Mouse (Mus musculus) hindbrain, embryonic 14.5 days (tissue): ENCODE results near the gene Rpl12. TPM values are rescaled to one million over a fixed set of nuclear protein-coding genes. Genes with fewer than 3 reads are reported as not detected.

Experiments used
- ATAC-seq: fragments of 200-750 bp; cut with Nextera tagmentation; 2 replicates; pipeline ENCODE4 v1.8.0; 2017; ENCODE audit warnings: moderate number of reproducible peaks, mild to moderate bottlenecking, moderate TSS enrichment, moderate library complexity; ENCODE audit not compliant: low FRiP score
- DNase-seq: peaks from one replicate; pipeline ENCODE4 v3.0.0-alpha.2; 2015; ENCODE audit warnings: low spot score
- H3K27ac ChIP-seq: fragments of 300-500 bp; sonication (generic); 2 replicates; pipeline ENCODE4 v1.5.1; 2014; ENCODE audit warnings: mild to moderate bottlenecking, moderate library complexity
- H3K27me3 ChIP-seq: fragments of 300-500 bp; sonication (generic); 2 replicates; pipeline ENCODE4 v1.6.1; 2014; ENCODE audit warnings: mild to moderate bottlenecking, low read length, mixed read lengths; ENCODE audit not compliant: control insufficient read depth, insufficient read depth
- H3K36me3 ChIP-seq: fragments of 300-500 bp; sonication (generic); replicated peaks from 2 replicates; pipeline ENCODE4 v1.6.1; 2014; ENCODE audit not compliant: control insufficient read depth, insufficient read depth
- H3K4me1 ChIP-seq: fragments of 300-500 bp; sonication (generic); replicated peaks from 2 replicates; pipeline ENCODE4 v1.6.1; 2014; ENCODE audit warnings: antibody characterized with exemption, low read length, mixed read lengths; ENCODE audit not compliant: control insufficient read depth, insufficient read depth
- H3K4me2 ChIP-seq: fragments of 300-500 bp; sonication (generic); replicated peaks from 2 replicates; pipeline ENCODE4 v1.6.1; 2014; ENCODE audit warnings: mild to moderate bottlenecking, moderate library complexity
- H3K4me3 ChIP-seq: fragments of 300-500 bp; sonication (generic); replicated peaks from 2 replicates; pipeline ENCODE4 v1.5.1; 2014; ENCODE audit warnings: mild to moderate bottlenecking, low read length
- H3K9ac ChIP-seq: fragments of 300-500 bp; sonication (generic); 2 replicates; pipeline ENCODE4 v1.6.1; 2014
- H3K9me3 ChIP-seq: fragments of 300-500 bp; sonication (generic); 2 replicates; pipeline ENCODE4 v1.6.1; 2016; ENCODE audit warnings: low read length; ENCODE audit not compliant: control insufficient read depth
- WGBS: fragments of 180-500 bp; shearing (Covaris S2); extraction: QIAGEN DNeasy Blood & Tissue Kit; methylation state at CpG from one replicate; pipeline ENCODE4 v1.1.7; 2014; 5-methylcytosine and 5-hydroxymethylcytosine counted together
- polyA plus RNA-seq: library from polyadenylated mRNA; unstranded; fragments of >200 nt; fragmentation: Nextera tagmentation; extraction: Ambion mirVana; gene quantifications from 2 replicates; pipeline ENCODE4 v1.2.1, GENCODE M21; 2014

The Rpl12 gene
- polyA plus RNA-seq, 1 experiment from 2014 or later = 113 TPM

DNA sequence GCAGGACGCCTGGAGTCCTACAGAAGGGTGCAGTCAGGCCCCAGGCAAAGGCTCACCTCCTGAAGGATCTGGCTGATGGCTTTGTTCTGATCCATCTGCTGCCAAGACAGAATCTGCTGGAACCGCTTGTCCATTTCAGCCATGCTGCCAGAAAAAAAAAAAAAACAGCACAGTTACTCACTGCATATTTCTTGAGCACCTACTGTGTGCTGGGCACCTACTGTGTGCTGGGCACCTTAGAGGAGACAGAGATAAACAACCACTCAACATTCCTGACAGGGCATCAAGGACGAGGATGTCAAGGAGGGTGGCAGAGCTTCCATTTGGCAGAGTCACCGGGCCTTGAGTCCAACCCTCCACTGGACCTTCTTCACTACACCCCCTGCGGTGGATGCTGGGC is 22.6 kb upstream of the Rpl12 start:
- Histone ChIP-seq H3K27me3 (no peaks in the 10 kb centered on the region), H3K9me3 (no peaks in the 10 kb centered on the region), H3K4me2 (no peak overlapping the region), H3K4me1 (no peaks in the 10 kb centered on the region), H3K27ac (no peak overlapping the region), H3K9ac (no peak overlapping the region), H3K4me3 (no peak overlapping the region), H3K36me3 (peaks cover 78% of the 10 kb centered on the region)
- ATAC-seq (no peak), DNase-seq (no peak)
- 99% methylated on average over 5 of the region's 5 CpGs for whole genome bisulfite sequencing

DNA sequence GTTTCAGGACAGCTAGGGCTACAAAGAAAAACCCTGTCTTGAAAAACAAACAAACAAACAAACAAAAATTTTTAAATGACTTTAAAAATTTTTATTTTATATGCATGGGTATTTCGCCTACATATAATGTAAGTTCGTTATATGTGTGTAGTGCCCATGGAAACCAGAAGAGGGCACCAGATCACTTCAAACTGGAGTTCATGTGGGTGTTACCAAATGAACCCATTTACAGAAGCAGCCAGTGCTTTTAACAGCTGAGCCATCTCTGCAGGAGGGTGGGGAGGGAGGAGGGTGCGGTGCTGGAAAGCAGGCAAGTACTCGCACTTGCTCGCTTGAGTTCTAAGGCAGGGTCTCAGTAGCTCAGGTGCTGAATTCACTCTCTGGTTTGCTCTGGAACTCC is 21.9 kb upstream of the Rpl12 start:
- Histone ChIP-seq H3K27me3 (no peaks in the 10 kb centered on the region), H3K9ac (no peak overlapping the region), H3K27ac (no peak overlapping the region), H3K4me1 (no peaks in the 10 kb centered on the region), H3K9me3 (no peaks in the 10 kb centered on the region), H3K4me2 (no peak overlapping the region), H3K36me3 (peaks cover 79% of the 10 kb centered on the region), H3K4me3 (no peak overlapping the region)
- WGBS = 65% methylated on average over 5 of the region's 5 CpGs
- ATAC-seq (no peak), DNase-seq (peak; percentile 58)

DNA sequence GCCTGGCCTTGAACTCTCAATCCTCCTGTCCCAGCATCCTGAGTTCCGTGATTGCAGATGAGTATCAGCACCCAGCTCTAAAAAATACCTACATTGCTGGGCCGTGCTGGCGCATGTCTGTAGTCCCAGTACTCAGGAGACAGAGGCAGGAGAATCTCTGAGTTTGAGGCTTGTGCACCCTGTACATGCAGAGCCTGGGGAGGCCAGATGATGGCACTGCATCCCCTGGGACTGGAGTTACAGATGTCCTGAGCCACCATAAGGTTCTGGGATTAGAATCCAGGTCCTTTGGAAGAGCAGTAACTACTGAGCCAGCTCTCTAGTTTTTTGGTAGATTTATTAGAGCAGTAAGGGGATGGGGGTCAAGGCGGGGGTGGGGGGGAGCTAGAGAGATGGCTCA is 20.9 kb upstream of the Rpl12 start:
- Histone ChIP-seq H3K36me3 (peaks cover 79% of the 10 kb centered on the region), H3K4me1 (no peaks in the 10 kb centered on the region), H3K27me3 (no peaks in the 10 kb centered on the region), H3K4me3 (no peak overlapping the region), H3K9me3 (no peaks in the 10 kb centered on the region), H3K9ac (no peak overlapping the region), H3K27ac (no peak overlapping the region), H3K4me2 (no peak overlapping the region)
- 94% methylated on average over 4 of the region's 4 CpGs for WGBS
- ATAC-seq (no peak), DNase-seq (no peak)

DNA sequence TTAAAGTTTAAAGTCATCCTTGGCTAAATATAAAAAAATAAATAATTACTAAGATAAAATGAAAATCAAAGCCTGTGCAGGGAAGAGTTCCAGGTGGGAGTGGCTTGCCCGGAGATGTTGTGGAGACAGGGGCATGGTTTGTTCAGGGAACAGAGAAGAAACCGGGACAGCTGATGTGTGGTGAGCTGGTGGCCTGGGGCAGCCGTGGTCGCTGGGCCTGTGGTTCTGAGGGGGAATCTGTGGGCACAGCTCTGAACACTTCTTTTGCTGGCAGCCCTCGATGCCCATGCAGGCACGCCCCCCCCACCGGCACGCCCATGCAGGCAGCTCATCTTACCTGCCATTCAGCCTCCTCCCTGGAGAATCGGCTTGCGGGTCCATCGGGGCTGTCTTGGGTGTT is 13.9 kb upstream of the Rpl12 start:
- Histone ChIP-seq H3K27ac (no peak overlapping the region), H3K9ac (no peak overlapping the region), H3K4me1 (no peaks in the 10 kb centered on the region), H3K27me3 (no peaks in the 10 kb centered on the region), H3K4me2 (no peak overlapping the region), H3K4me3 (no peak overlapping the region), H3K9me3 (no peaks in the 10 kb centered on the region), H3K36me3 (peaks cover 89% of the 10 kb centered on the region)
- no peak for DNase-seq
- WGBS = 88% methylated on average over 11 of the region's 11 CpGs
- no peak for ATAC-seq

DNA sequence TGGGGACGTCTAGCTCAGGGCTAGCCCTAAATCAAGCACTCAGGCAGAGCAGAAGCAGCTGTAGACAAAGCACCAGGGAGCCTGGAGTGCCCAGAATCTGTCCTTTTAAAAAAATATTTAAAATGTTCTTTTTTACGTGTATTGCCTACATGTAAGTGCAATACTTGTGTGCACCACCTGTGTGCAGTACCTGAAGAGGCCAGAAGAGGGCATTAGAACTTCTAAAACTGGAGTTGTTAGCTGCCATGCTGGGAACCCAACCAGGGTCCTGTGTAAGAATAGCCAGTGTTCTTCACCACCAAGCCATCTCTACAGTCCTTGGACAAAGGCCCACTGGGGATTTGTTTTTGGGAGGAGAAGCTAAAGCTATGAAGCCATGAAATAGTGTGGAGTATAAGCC is 6.8 kb upstream of the Rpl12 start:
- no peak overlapping the region for H3K4me3 ChIP-seq
- no peaks in the 10 kb centered on the region for H3K27me3 ChIP-seq
- no peaks in the 10 kb centered on the region for H3K9me3 ChIP-seq
- 94% methylated on average over 2 of the region's 2 CpGs for WGBS
- DNase-seq (no peak), ATAC-seq (no peak)
- no peak overlapping the region for H3K27ac ChIP-seq
- H3K9ac ChIP-seq = no peak overlapping the region
- no peak overlapping the region for H3K4me2 ChIP-seq
- no peaks in the 10 kb centered on the region for H3K4me1 ChIP-seq
- peaks cover 82% of the 10 kb centered on the region for H3K36me3 ChIP-seq

DNA sequence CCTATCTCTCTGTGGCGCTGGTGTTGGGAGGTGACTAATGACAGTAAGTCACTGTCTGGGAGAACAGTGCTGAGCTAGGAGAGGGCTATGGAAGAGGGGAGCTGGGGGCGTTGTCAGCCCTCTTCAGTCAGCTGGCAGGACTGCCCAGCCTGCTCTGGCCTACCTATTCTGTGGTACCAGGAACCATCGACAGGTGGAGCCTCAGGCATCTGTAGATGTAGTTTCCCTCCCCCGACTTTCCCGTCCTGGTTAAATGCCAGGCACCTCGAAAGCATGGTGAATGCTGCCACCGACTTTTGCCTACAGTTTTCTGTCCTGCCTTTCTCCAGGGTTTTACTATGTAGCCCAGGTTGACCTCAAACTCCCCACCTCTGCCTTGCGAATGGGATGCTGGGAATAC is 4.0 kb upstream of the Rpl12 start:
- Histone ChIP-seq H3K27me3 (no peaks in the 10 kb centered on the region), H3K4me2 (no peak overlapping the region), H3K9ac (no peak overlapping the region), H3K9me3 (no peaks in the 10 kb centered on the region), H3K4me1 (peaks cover 11% of the 10 kb centered on the region), H3K4me3 (no peak overlapping the region), H3K27ac (no peak overlapping the region), H3K36me3 (peaks cover 55% of the 10 kb centered on the region)
- ATAC-seq (no peak), DNase-seq (no peak)
- WGBS = 66% methylated on average over 8 of the region's 8 CpGs

DNA sequence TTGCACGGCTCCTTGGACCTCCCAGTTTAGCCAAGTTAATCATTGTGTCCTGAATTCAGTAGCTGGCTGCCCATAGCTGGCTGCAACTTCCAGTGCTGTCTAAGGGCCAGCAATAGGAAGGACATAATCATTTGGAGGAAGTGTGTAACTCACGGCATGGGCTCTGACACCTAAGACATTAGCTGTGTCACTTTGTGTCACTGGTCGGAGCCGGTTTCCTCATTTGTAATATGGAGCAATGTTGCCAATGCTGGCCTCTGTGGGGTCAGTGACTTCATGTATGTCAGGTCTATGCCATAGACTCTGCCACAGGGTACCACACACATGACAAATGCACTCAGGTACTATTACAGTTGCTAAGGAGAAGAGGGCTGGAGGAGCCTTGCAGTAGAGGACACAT is 1.1 kb upstream of the Rpl12 start:
- WGBS = 88% methylated on average over 4 of the region's 4 CpGs
- peaks cover 56% of the 10 kb centered on the region for H3K36me3 ChIP-seq
- ATAC-seq = no peak

DNA sequence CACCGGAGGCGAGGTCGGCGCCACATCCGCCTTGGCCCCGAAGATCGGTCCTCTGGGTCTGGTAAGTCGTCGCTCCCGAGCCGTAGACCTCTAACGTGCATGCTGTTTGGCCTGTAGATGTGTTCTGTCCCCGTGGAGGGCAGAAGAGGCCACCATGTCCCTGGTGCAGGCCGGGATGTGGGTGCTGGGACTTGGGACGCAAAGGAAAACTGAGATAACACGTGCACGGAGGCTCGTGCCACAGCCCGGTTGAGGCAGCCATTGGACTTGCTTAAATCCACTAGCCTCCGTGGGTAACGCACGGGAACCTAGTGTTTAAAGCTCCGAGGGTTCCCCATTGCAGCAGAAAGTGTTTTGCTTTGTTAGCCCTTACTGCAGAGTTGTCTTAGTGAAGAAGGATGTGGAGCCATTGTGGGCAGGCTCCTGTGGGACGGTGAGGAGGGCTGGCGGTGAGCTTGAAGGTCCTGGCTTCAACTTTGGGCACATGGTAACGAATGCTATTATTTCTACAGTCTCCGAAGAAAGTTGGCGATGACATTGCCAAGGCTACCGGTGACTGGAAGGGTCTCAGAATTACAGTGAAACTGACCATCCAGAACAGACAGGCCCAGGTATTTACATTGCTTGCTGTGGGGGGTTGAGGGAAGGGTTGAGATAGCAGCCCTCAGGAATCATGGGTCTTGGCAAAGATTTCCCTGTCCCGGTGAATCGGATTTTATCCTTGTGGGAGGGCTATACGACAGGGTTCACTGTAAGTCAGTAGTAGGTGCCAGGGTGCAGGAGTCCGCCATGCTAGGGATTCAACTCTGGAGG is 909 bp downstream of the Rpl12 start:
- Histone ChIP-seq H3K9ac (peak overlapping the region; percentile 95), H3K36me3 (peaks cover 37% of the 10 kb centered on the region), H3K27ac (peak overlapping the region; percentile 74), H3K4me3 (peak overlapping the region; percentile 87), H3K27me3 (no peaks in the 10 kb centered on the region), H3K9me3 (no peaks in the 10 kb centered on the region), H3K4me2 (peak overlapping the region; percentile 86), H3K4me1 (peaks cover 26% of the 10 kb centered on the region)
- ATAC-seq (no peak), DNase-seq (no peak)
- WGBS = under 1% methylated on average over 33 of the region's 33 CpGs

More for the DNA sequence above, 1.1 kb upstream of the Rpl12 start:
- no peaks in the 10 kb centered on the region for H3K27me3 ChIP-seq
- DNase-seq = no peak
- H3K9me3 ChIP-seq = no peaks in the 10 kb centered on the region
- H3K4me3 ChIP-seq = peak overlapping the region; percentile 87; the same call in 1 of the 2 replicates
- H3K4me2 ChIP-seq = peak overlapping the region; percentile 86
- H3K9ac ChIP-seq = peak overlapping the region; percentile 95
- H3K27ac ChIP-seq = no peak overlapping the region
- peaks cover 20% of the 10 kb centered on the region for H3K4me1 ChIP-seq

DNA sequence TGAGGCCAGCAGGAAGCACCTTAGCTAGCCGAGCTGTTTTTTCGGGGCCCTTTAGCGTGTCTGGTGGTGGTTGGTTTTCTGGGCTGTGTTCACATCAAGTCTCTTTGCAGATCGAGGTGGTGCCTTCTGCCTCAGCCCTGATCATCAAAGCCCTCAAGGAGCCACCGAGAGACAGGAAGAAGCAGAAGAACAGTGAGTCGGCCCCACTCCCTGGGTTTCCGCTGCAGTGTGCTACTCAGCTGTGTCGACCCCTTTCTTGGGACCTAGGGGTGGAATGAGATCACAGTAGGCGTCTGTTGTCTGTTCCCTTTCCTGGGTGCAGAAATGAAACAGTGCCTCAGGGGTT is 1.5 kb downstream of the Rpl12 start:
- peak overlapping the region; percentile 87 for H3K4me3 ChIP-seq
- H3K27me3 ChIP-seq = no peaks in the 10 kb centered on the region
- DNase-seq (no peak), ATAC-seq (no peak)
- no peaks in the 10 kb centered on the region for H3K9me3 ChIP-seq
- H3K36me3 ChIP-seq = peaks cover 31% of the 10 kb centered on the region
- WGBS = 10% methylated on average over 9 of the region's 9 CpGs
- peak overlapping the region; percentile 86 for H3K4me2 ChIP-seq
- H3K9ac ChIP-seq = peak overlapping the region; percentile 95
- H3K4me1 ChIP-seq = peaks cover 31% of the 10 kb centered on the region
- H3K27ac ChIP-seq = no peak overlapping the region
